Mouse (Mus musculus) megakaryocyte progenitor cell, adult 5-6 weeks (primary cell): Measurements from ENCODE around the gene Maml3. TPM values are rescaled to one million over a fixed set of nuclear protein-coding genes. Genes with fewer than 3 reads are reported as not detected.

Source experiments
- ATAC-seq: replicated peaks from 2 replicates; pipeline ENCODE4 v1.8.0; 2016; ENCODE audit warnings: mild to moderate bottlenecking, moderate TSS enrichment, inconsistent platforms; ENCODE audit not compliant: poor library complexity
- total RNA-seq, 2 experiments: library from RNA; stranded (forward) in 1 of 2; stranded (reverse) in 1 of 2; fragments of 157-497, 149-512 nt in 1 of 2; fragments of 200-1000 nt in 1 of 2; gene quantifications; 2 replicates each; pipeline versions ENCODE4 v1.2.3 to v1.2.4; 2015 to 2017

Gene Maml3
- total RNA-seq, 2 experiments from 2014 or later: 5.9 to 9.5 TPM

DNA sequence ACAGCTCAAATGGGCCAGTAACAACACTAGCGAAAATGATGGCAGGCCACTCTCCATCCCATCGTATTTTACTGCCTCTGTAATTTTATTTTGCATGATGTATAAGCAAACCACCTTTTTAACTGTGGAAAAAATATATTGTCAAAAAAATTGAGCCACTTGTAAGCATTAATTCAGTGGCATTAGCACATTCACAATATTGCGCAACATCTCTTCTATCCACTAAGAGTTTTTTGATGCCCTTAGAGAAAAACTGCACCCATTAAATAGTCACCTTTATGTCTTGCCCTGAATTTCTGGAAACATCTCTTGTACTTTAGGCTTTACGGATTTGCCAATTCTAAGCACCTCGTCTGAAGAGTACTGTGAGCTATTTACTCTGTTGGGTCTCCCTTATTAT is 347.8 kb downstream of the Maml3 start:
- no peak for ATAC-seq

DNA sequence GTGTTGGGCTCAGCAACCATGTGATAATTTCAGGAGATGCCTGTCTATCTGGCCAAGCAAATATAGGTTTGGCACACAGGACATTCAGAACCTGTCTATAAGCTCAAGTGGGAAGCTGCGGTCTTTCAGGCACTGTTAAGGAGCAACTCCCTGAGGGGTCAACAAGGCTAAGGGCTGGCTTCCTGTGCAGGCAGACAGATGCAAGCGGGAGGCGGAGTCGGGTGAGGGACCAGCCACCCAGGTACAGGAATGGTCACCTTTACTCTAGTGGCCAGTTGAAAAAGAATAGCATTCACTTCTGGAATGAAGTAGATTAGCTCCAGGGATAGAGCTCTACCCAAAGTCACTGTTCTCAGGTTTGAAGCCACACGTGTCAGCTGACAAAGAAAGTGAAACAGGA is 348.6 kb downstream of the Maml3 start:
- no peak for ATAC-seq

DNA sequence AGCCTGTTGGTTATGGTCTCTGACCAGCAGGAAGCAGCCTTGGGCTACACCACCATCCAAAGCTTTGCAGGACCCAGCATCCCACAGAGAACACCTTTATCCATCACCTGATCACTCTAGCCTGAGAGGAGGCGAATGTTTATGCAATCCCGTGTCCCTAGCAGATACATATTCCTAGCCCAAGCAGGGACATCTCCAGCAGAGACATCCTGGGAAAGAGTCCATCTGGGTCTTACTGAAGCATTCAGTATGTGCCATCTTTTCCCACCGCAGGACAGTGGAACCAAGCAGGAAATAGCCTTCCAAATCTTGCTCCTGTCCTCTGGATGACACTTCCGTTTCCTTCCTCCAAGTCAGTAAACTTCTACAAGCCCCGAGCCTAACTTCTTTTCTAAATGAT is 351.6 kb downstream of the Maml3 start:
- no peak for ATAC-seq

DNA sequence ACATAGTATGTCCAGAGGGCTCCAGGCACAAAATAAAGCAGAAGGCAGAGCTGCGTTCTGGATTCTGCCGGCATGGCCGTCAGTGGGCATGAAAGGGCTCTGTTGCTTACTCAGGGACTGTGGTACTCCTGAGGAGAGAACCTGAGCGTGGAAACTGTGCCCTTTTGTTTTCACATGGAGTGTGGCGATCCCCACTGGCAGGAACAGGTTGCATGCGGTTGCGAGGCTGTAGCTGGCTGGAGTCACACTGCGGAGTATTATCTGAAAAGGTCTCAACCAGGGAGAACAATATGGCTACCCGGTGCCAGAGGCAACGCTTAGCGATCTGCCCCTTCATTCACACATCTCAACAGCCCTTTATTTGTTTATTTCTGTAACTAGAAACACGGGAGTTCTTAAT is 353.4 kb downstream of the Maml3 start:
- no peak for ATAC-seq

DNA sequence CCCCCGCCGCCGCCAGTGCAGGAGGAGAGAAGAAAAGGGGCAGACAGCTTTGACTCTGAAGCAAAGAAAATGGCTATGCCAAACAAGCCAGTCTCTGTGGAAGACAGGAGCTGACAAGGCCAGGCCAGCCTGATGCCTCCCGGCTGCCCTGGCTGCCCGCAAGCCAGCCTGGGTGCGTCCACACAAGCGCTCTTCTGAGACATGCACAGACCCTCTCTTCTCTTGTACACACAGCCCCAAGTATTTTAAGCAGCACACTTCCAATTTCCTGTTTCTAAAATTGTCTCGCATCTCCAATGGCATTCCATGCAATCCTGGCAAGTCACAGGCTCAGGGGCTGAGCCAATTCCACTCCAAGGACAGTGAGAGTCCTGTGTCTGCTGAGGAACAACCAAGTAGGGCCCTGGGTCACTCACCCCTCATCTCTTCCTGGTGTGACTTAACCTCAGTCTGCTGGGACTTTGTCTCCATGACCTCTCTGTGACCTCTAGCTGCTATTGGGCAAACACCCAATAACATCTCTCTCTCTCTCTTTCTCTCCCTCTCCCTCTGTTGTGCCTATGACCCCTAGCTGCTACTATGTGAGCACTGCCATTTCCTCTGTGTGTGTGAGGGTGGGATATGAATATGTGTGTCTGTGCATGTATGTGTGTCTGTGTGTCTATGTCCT is 354.9 kb downstream of the Maml3 start:
- ATAC-seq: no peak

DNA sequence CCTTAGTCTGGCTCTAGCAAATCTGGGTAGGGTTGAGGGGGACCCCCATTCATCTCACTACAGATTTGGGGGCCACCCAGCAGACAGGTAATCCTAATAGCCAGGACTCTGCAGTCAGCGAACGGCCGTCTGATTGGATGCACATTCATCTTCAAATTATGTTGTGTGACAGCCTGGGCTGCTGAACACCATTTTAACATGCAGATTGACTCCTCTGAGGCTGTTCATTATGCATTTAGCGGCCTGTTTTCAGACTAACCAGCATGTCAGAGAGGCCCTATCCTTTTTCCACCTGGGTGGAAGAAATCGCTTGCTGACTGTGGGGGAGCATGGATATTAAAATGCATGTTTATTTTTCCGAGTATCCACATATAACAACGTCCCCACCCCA is 355.5 kb downstream of the Maml3 start:
- no peak for ATAC-seq

DNA sequence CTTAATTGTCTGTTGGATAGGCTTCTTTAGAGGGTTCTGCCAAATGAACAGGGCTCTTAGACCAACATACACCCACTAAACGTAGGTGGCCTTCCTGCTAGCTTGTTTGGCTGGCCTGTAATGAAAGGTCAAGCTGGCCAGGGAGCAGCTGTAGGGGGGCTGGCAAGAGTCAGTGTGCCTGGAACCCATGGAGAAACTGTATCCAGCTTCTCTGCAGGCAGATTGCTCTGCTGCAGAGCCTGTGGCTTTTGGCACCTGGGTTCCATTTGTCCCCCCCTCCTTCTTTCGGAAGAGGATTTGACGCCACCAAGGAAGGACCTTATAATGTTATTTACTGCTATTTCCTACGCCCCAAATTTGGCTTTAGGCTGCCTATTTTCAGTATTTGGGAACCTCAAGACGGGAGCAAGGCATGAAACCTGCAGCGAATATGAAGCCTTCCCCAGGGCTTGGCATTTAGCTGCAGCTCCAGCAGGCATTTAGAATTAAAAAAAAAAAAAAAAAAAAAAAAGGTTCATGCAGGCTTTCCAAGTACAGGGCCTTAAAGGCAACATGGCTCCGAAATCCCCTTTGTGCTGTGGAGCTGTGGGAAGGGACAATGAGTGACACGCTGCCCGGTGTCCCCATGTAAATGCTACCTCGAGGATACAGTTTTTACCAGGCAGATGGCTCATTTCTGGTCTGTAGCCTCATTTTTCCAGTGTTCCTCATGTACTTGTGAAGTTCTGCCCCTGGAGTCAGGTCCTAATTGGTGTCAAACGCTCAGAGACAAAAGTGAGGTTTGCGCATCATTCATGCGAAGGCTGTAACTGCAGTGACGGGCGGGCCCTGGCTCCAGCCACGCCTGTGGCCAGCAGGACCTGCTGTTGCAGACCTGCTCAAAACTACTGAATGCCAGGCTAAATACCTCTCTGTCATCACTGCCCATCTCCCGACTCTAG is 356.2 kb downstream of the Maml3 start:
- no peak for ATAC-seq

DNA sequence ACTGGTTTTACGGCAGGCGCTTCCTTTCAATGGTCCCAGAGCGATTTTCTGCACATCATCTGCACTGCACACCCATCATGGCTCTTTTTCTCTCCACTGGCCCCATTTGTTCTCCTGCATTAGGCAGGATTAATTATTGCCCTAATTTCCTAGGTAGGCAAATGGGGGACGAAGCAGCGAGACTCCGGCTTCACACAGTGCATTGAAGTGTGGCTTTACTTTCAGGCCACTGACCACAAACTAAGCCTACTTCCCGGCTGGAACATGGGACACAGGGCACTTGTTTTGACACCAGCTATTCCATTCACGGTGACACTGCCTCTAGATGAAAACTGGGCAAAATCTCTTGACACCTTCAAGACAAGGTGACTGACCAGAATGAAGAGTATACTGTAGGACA is 358.1 kb downstream of the Maml3 start:
- no peak for ATAC-seq

DNA sequence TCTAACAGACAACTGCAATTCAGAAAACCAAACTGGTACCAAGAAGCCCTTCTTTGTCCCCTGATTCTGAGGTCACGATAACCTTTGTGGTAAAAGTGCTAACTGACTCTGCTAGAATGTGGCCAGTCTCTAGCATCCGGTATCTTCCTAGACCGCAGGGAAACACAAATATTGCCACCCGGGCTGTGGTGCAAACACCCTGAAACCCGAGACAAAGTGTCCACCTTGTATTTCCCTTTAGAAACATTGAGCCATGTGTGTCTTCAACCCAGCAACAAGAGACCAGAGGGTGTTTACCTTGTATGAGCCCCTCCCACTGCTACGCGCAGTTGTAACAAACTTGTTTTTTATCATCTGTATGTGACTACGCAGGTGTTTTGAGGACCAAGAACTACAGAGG is 359.7 kb downstream of the Maml3 start:
- peak; percentile 68 for ATAC-seq

DNA sequence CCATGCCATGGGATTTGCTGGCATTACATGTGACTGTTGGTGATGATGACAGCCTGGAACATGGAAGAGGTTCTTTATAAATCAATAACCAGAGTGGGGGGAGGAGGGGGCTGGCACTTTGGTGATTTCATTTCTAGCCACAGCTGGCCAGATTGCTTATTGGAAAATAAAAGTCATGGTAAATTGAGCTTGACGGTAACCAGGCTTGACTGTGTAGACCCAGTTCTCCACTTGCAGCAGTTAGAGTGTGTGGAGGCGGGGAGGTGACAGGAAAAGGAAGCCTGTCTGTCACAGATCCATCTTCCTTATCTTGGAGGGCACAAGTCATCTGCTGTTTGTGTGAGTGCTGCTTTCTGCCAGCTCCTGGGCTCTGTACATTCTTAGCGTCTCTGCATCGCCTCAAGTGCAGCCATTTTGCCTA is 360.5 kb downstream of the Maml3 start:
- ATAC-seq: peak; percentile 88

DNA sequence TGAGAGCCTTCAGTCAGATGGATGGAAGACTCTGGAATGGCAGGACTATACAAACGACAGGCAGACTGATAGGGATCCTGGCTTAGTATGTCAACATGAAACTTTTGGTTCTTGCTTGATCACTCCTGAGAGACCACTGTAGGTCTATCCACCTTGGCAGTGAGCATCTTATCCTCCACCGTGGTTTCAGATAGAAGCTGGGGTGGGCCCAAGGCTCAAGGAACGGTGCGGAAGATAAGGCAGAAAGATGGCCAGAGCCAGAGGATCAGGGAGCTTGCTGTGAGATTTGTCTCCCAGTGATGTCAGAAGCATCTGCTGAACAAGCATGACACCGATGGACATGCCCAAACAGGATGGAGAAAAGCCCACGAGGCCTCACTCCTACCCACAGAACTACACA is 362.5 kb downstream of the Maml3 start:
- no peak for ATAC-seq

DNA sequence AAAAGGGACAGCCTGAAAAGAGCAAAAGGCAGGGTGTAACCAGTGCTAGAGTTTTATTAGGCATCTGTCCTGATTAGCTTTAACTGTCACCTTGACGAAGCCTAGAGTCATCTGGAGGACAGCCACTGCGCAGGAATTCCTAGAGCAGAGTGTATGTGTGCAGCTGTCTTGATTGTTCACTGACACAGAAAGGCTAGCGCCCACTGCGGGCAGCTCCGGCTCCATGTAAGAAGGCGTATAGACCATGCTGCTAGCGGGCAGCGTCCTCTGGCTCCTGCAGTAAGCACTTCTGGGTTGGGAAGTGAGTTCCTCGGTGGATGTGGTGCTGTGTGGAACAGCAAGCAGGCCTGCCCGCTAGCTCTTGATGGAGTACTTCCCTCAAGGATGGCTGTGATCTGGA is 363.1 kb downstream of the Maml3 start:
- ATAC-seq: no peak

DNA sequence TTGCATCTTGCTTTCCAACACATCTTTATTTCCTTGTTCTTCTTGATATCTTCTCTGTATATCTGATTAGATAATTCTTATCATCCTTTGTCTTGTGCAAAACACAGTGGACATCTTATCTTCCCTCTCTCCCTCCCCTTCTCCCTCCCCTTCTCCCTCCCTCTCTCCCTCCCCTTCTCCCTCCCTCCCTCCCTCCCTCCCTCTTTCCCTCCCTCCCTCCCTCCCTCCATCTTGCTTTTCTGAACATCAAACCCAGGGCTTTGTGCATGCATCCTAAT is 365.1 kb downstream of the Maml3 start:
- no peak for ATAC-seq

DNA sequence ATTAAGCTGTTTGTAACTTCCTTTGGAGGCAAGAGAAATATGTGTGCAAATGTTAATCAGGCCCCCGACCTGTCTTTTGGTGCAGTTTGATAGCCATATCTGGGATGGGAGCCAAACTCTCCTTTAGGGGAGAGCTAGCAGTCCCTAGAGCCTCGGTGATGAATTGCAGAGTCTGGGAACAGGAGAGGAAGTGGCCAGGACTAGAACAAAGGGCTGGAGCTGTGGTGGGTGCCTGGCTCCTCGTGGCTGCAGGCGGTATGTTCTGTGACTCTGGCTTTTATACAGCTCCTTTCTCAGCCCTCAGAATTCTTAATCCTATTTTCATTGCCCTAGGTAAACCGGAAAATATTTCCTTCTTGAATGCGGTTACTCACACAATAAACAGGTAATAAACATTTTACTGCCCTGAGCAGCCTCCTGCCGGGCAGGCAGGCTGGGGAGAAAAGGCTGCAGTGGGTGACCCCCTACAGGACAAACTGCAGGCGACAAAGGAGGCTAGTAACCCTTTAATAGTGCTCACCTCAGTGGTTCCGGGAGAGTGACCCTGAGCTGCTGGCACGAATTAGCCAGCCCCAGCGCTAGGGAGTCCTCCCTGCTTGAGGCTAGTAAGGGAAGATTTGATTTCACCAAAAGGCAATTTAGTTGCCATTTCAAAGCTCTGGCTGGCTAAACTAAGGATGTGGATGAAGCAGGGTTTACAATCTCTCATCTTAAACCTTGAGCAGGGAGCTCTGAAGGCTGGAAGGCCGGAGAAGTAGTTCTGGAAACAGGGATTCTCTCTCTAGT is 365.6 kb downstream of the Maml3 start:
- ATAC-seq: peak; percentile 88

DNA sequence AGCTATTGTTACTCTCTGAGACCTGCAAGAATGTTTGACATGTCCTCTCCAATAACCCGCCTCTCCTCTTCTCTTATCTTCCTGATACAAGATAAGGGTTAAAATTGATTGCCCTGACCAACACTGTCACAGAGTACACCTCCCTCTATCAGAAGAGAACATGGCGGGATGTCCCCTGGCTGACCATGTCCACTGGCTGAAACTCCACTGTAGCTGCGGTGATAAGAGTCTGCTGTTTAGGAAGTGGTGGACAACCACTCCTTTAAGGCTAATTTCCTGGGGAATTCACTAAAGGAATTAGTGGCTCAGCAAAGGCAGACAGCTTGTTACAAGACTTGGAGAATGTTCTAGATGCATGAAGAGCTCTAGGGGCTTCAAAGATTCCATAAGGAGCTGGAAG is 371.2 kb downstream of the Maml3 start:
- no peak for ATAC-seq

DNA sequence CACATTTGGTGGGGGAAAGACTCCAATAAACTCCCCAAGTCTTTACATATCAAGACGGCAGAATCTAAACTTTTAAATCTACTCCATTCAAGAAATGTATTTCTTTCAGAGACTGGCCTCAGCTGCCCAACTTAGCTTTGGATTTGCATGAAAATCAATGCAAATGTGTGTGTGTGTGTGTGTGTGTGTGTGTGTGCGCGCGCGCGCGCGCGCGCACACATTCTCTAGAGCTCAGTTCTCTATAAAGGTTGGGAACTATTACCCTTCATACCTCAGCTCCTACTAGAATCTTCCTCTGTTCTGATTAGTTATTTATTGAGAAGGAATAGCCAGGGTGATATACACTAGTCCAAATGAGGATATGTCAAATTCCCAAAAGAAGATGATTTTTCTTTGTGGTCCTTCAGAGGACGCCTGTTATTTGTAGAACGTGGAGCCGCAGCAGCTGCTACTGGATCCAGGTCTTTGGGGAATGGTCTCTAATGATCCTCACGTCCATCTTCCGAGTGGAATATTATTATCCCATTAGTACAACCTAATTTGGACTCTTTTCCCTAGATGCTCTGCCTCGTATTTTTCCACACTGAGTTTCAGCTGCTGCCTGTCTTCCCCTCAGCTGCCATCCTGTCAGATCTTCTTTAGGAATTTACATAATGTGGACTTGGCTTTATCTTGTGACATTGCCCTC is 372.8 kb downstream of the Maml3 start:
- ATAC-seq: no peak

DNA sequence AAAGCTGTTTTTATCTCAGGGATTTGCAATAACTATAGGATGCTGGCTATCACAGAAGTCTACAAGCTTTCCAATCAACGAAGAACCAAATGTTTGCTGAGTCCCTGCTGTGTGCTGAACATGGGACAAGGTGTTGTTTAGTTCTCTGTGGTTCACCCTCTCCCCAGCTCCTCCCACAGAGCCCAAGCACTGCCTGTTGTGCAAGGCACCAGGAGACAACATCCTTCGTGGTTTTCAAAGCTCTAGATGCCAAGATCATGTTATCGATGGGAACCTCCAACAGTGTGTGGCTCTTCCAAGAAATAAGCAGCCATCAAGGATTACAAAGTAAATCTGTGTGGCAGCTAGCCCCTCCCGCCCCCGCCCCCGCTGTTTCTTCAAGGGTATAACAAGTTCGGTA is 374.2 kb downstream of the Maml3 start:
- ATAC-seq: peak; percentile 49

DNA sequence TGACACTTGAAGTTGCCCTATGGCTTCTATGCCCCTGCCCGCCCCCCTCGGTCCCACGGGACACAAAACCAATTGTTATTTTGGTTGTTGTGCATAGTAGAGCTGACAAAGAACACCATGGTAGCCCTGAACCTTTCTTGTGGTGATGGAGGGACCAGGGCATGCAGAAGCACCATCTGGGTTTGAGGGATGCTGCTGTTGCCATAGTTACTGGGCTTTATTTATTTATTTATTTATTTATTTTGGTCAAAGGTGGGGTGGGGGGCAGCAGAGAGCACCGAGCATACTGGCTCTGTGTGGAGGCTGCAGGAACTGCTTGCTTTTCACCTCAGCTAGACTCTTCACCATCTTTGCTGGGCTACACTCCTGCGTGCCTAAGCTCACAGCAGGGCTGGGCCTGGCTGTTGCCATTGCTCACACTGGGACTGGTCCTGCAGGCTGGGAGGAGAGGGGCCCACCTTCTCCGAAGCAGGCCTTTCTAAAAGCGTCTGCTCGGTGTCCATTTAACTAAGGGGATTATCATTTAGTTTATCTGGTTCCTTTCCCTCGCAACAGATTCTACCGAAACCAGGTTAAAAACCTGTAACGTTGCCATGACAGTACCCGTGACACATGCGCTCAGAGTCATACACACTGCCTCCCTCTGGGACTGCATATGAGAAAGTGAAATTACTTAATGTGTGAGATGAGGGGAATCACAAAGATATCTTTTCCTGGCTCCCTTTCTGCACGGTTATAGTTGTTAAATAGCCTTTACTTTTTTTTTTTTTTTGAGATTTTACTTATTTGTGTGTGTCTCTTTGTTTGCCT is 375.6 kb downstream of the Maml3 start:
- ATAC-seq: no peak

DNA sequence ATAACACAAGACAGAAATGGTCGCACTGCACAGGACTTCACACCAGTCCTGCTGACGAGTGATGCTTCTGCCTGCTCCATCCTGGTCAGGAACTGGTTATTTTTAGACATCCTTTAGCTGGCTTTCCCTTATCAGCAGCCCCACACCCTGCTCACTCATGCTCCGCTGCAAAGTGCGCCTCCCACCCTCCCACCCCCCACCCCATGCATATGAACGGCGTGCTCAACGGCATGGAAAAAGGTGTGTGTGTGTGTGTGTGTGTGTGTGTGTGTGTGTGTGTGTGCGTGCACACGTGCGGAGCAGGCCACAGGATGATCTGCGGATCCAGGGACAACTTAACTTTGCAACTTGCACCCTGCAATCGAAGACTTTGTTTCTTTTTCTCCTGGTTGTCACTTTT is 376.4 kb downstream of the Maml3 start:
- peak; percentile 69 for ATAC-seq

DNA sequence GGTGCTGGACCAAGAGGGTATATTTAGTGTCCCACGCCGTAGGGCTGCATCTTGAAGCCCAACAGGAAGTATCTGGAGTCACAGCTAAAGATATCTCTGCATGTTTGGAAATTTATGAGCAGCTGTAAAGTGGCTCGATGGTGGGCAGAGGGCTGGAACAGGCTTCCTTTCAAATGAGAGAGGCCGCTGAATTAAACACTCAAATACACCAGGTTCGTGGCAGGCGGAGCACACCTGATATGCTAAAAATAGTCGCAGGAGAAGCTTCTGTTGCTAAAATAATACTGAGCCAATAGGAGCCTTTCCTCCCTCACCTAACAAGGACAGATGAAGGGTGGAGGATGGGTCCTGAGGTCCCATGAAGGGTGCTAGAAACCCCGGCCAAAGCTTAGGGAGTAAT is 376.9 kb downstream of the Maml3 start:
- peak; percentile 18 for ATAC-seq
